Mouse (Mus musculus): ENCODE data around the gene Gpr33. TPM values are rescaled to one million over a fixed set of nuclear protein-coding genes. Genes with fewer than 3 reads are reported as not detected.
A peak's percentile ranks its signal among the peaks of the same experiment; 100 is the strongest.

Gene Gpr33
- not detected in 2 replicates for polyA plus RNA-seq (2011; ENCODE audit: insufficient read length, low read depth, missing spikeins)

- Histone ChIP-seq H3K4me3 (ENCODE audit: insufficient read depth, low read length) (no peak within 1 kb of the TSS), H3K27ac (ENCODE audit: insufficient read depth, low read length) (no peak within 1 kb of the TSS), H3K4me1 (ENCODE audit: control insufficient read depth, insufficient read depth, low read length) (peaks cover 4% of the 10 kb centered on the region)
- no peak for TF ChIP-seq CTCF (IDR thresholded peaks at IDR 0.05; ENCODE audit: borderline replicate concordance, insufficient read depth, low read length)
- TF ChIP-seq POLR2A (IDR thresholded peaks at IDR 0.05; ENCODE audit: low read depth, low read length), result no peak
Observed at GRCm38 (mm10) chr12:52027963-52028362, at the start of gene Gpr33. Gene Gpr33 (minus strand): TSS chr12:52028063.

- no peaks in the 10 kb centered on the region for H3K4me1 ChIP-seq (ENCODE audit: control insufficient read depth, insufficient read depth, low read length)
- H3K27ac ChIP-seq (ENCODE audit: insufficient read depth, low read length), result no peak overlapping the region
- no peak overlapping the region for H3K4me3 ChIP-seq (ENCODE audit: insufficient read depth, low read length)
- TF ChIP-seq CTCF (IDR thresholded peaks at IDR 0.05; ENCODE audit: borderline replicate concordance, insufficient read depth, low read length), result no peak
- TF ChIP-seq POLR2A (IDR thresholded peaks at IDR 0.05; ENCODE audit: low read depth, low read length), result no peak
Observed at GRCm38 (mm10) chr12:52049324-52049723, 21.5 kb upstream of the Gpr33 start.

DNA sequence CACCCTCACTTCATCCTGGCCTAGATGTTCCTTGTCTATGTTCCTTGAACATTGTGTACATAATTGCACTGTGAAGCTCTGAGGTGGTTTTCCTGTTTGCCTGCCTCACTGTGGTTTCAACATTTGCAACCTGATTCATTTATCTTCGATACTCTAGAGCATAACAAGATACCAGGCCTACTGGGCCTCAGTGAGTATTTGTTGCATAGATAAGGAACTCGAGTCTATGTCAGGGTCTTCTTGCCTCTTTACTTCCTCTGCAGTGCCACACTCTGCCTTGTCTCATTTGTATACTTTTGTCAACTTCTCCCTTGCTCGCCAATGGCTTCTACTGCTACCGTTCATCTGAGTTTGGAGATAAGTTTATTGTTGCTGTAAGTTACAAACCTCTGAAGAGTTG is 18.5 kb upstream of the Gpr33 start:
- H3K4me1 ChIP-seq (ENCODE audit: control insufficient read depth, insufficient read depth, low read length), result no peaks in the 10 kb centered on the region
- H3K4me3 ChIP-seq (ENCODE audit: insufficient read depth, low read length), result no peak overlapping the region
- H3K27ac ChIP-seq (ENCODE audit: insufficient read depth, low read length), result no peak overlapping the region
- no peak for TF ChIP-seq POLR2A (IDR thresholded peaks at IDR 0.05; ENCODE audit: low read depth, low read length)
- no peak for TF ChIP-seq CTCF (IDR thresholded peaks at IDR 0.05; ENCODE audit: borderline replicate concordance, insufficient read depth, low read length)

DNA sequence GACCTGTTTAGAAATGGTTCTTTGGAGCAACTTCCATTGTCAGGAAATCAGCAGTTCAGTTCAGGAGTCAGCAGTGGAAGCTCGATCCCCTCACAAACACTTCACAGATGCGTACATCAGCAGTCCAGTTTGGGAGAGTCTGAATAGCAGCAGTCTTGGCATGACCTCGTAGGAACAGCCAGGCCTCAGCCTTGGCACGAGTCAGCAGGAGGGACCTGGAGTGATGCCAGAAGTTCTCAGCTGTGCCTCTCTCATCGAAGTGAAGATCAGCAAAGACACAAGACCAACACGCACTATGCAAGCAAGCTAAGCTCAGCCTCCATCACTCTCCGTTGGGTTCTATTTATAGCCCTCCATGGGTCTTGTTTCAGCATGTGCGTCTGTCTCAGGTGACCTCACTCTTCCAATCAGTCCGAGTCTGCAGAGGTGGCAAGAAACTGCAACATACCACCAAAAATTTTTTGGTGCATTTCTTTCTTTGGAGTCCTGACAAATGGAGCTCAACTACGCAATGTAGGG is 15.0 kb upstream of the Gpr33 start:
- H3K27ac ChIP-seq (ENCODE audit: insufficient read depth, low read length), result no peak overlapping the region
- H3K4me1 ChIP-seq (ENCODE audit: control insufficient read depth, insufficient read depth, low read length), result no peaks in the 10 kb centered on the region
- TF ChIP-seq POLR2A (IDR thresholded peaks at IDR 0.05; ENCODE audit: low read depth, low read length), result no peak
- no peak for TF ChIP-seq CTCF (IDR thresholded peaks at IDR 0.05; ENCODE audit: borderline replicate concordance, insufficient read depth, low read length)
- no peak overlapping the region for H3K4me3 ChIP-seq (ENCODE audit: insufficient read depth, low read length)

DNA sequence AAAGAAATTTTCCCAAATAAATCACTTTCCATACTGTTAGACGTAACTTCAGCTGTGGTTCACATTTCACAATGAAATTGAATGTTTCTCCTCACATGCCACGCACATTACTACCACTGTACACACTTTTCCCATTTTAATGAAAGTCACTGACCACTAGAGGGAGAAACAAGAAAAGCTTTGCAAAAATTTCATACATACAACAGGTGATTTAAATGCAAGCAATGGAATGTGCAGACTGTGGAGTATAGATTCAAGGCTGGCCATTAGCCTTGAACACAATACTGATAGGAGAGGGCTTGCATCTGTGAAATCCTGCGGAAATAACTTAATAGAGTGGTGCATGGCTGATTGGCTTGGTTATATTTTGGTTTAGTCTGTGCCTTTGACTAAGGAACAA is 10.5 kb upstream of the Gpr33 start:
- TF ChIP-seq CTCF (IDR thresholded peaks at IDR 0.05; ENCODE audit: borderline replicate concordance, insufficient read depth, low read length), result no peak
- no peak for TF ChIP-seq POLR2A (IDR thresholded peaks at IDR 0.05; ENCODE audit: low read depth, low read length)
- H3K4me1 ChIP-seq (ENCODE audit: control insufficient read depth, insufficient read depth, low read length), result no peaks in the 10 kb centered on the region

DNA sequence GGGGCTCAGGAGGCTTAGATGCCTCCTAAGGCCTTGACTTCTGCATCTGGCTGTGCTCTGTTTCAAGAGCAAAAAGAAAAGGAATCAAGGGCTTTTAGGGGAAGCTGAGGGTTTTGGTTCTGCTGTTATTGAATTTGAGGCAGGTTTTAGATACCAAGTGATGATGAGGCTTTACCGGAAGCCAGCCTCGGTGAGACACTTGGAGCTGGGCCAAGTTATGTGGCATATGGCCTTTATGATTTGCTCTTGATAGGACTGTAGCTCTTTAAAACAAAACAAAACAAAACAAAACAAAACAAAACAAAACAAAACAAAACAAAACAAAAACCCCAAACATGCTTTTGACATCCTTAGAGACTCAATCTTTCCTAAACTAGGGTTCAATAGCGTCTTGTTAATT is 7.1 kb upstream of the Gpr33 start:
- Histone ChIP-seq H3K4me1 (ENCODE audit: control insufficient read depth, insufficient read depth, low read length) (peaks cover 4% of the 10 kb centered on the region), H3K27ac (ENCODE audit: insufficient read depth, low read length) (no peak overlapping the region), H3K4me3 (ENCODE audit: insufficient read depth, low read length) (no peak overlapping the region)
- TF ChIP-seq POLR2A (IDR thresholded peaks at IDR 0.05; ENCODE audit: low read depth, low read length) (no peak), CTCF (IDR thresholded peaks at IDR 0.05; ENCODE audit: borderline replicate concordance, insufficient read depth, low read length) (no peak)

More for the DNA sequence above, 10.5 kb upstream of the Gpr33 start:
- Histone ChIP-seq H3K4me3 (ENCODE audit: insufficient read depth, low read length) (no peak overlapping the region), H3K27ac (ENCODE audit: insufficient read depth, low read length) (no peak overlapping the region)

DNA sequence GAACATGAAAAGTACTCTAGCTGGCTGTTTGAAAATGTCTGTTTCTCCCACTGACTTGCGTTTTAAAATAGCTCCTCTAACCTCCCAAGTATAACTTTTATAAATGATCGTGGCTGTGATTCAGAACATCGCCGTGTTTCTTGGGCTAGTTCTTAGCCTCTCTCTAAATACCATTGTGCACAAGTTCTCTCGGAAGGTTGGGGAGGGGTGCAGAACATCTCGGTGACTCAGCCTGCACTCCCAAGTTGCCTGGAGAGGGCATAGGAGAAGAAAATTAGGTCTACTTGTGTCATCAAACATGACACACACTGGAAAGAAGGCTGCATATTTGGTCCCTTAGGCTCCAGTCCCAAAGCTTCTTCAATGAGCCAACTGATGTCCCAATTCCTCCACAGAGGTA is 4.4 kb upstream of the Gpr33 start:
- TF ChIP-seq POLR2A (IDR thresholded peaks at IDR 0.05; ENCODE audit: low read depth, low read length) (no peak), CTCF (IDR thresholded peaks at IDR 0.05; ENCODE audit: borderline replicate concordance, insufficient read depth, low read length) (no peak)
- Histone ChIP-seq H3K27ac (ENCODE audit: insufficient read depth, low read length) (peak overlapping the region; percentile 52; the same call in 1 of the 2 replicates), H3K4me3 (ENCODE audit: insufficient read depth, low read length) (no peak overlapping the region), H3K4me1 (ENCODE audit: control insufficient read depth, insufficient read depth, low read length) (peaks cover 4% of the 10 kb centered on the region)

GRCm38 (mm10) chr12:52014494-52015029 is 13.3 kb downstream of the Gpr33 start:
- Histone ChIP-seq H3K27ac (ENCODE audit: insufficient read depth, low read length) (no peak overlapping the region), H3K4me1 (ENCODE audit: control insufficient read depth, insufficient read depth, low read length) (no peaks in the 10 kb centered on the region), H3K4me3 (ENCODE audit: insufficient read depth, low read length) (no peak overlapping the region)
- TF ChIP-seq CTCF (IDR thresholded peaks at IDR 0.05; ENCODE audit: borderline replicate concordance, insufficient read depth, low read length) (no peak), POLR2A (IDR thresholded peaks at IDR 0.05; ENCODE audit: low read depth, low read length) (no peak)

DNA sequence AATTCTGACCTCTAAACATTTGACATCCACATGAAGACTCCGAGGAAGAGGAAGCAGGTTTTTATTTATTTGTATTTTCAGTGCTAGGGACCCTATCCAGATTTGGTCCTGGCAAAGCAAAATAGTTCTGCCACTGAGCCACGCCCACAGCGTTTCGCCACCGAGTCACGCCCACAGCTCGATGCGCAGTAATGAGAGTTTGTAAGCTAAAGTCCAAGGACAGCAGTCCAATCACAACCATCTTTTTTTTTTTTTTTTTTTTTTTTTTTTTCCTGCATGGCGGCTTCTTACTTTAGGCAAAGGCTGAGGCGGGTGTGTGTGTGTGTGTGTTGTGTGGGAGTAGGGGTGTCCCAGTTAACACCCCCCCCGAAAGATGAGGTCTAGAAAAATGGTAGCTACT is 13.8 kb downstream of the Gpr33 start:
- Histone ChIP-seq H3K4me1 (ENCODE audit: control insufficient read depth, insufficient read depth, low read length) (no peaks in the 10 kb centered on the region), H3K4me3 (ENCODE audit: insufficient read depth, low read length) (no peak overlapping the region), H3K27ac (ENCODE audit: insufficient read depth, low read length) (no peak overlapping the region)
- no peak for TF ChIP-seq CTCF (IDR thresholded peaks at IDR 0.05; ENCODE audit: borderline replicate concordance, insufficient read depth, low read length)
- no peak for TF ChIP-seq POLR2A (IDR thresholded peaks at IDR 0.05; ENCODE audit: low read depth, low read length)

GRCm38 (mm10) chr12:52013274-52013673 is 14.6 kb downstream of the Gpr33 start:
- TF ChIP-seq CTCF (IDR thresholded peaks at IDR 0.05; ENCODE audit: borderline replicate concordance, insufficient read depth, low read length) (no peak), POLR2A (IDR thresholded peaks at IDR 0.05; ENCODE audit: low read depth, low read length) (no peak)
- no peaks in the 10 kb centered on the region for H3K4me1 ChIP-seq (ENCODE audit: control insufficient read depth, insufficient read depth, low read length)
- H3K27ac ChIP-seq (ENCODE audit: insufficient read depth, low read length), result no peak overlapping the region
- no peak overlapping the region for H3K4me3 ChIP-seq (ENCODE audit: insufficient read depth, low read length)

Data from embryonic fibroblast, embryonic 13.5 days (primary cell).